Mouse (Mus musculus) gastrocnemius, adult 2 months (tissue): Measurements from ENCODE around the gene Kcnk12. TPM values are rescaled to one million over a fixed set of nuclear protein-coding genes. Genes with fewer than 3 reads are reported as not detected.

Experiments used
- DNase-seq: peaks from one replicate; pipeline ENCODE4 v3.0.0; 2022
- H3K27ac ChIP-seq: fragments of 200-600 bp; 2 replicates; pipeline ENCODE4 v1.8.1; 2022; ENCODE audit warnings: mild to moderate bottlenecking
- H3K4me3 ChIP-seq: fragments of 200-600 bp; 2 replicates; pipeline ENCODE4 v1.8.1; 2022; ENCODE audit warnings: mild to moderate bottlenecking, moderate library complexity
- CTCF ChIP-seq: fragments of 200-600 bp; IDR thresholded peaks from 2 replicates; pipeline ENCODE4 v1.8.1; 2022; ENCODE audit warnings: antibody characterized with exemption, mild to moderate bottlenecking, moderate library complexity
- intact Hi-C: fragments of 180-260 bp; cut with DNase I; formaldehyde crosslinking; loops from one replicate; pipeline ENCODE4 v1.15.1; 2025
- total RNA-seq, 2 experiments: library from RNA; stranded (reverse); gene quantifications; 2 replicates each; pipeline ENCODE4 v1.2.3; 2021

Kcnk12 gene
- total RNA-seq, 2 experiments from 2014 or later = not detected

GRCm38 (mm10) chr17:87795927-87796714 is 1.7 kb downstream of the Kcnk12 start:
- intact Hi-C loops = no loop called here

GRCm38 (mm10) chr17:87794801-87795200 is 3.0 kb downstream of the Kcnk12 start:
- H3K27ac ChIP-seq = no peak overlapping the region
- no peak overlapping the region for H3K4me3 ChIP-seq
- no peak for DNase-seq
- TF ChIP-seq CTCF = no peak
- intact Hi-C loops = no loop called here

More at GRCm38 (mm10) chr17:87795927-87796714, 1.7 kb downstream of the Kcnk12 start:
- no peak overlapping the region for H3K4me3 ChIP-seq
- no peak for DNase-seq
- H3K27ac ChIP-seq = no peak overlapping the region
- TF ChIP-seq CTCF = no peak

GRCm38 (mm10) chr17:87793331-87793730 is 4.5 kb downstream of the Kcnk12 start:
- no peak for DNase-seq
- Histone ChIP-seq H3K4me3 (no peak overlapping the region), H3K27ac (no peak overlapping the region)
- intact Hi-C loops = no loop called here
- TF ChIP-seq CTCF = no peak

- TF ChIP-seq CTCF = no peak
- no peak overlapping the region for H3K4me3 ChIP-seq
- no peak overlapping the region for H3K27ac ChIP-seq
- intact Hi-C loops = no loop called here
- DNase-seq = no peak
These were observed 5.0 kb downstream of the Kcnk12 start for GRCm38 (mm10) chr17:87792623-87793315.

- no peak overlapping the region for H3K27ac ChIP-seq
- TF ChIP-seq CTCF = no peak
- H3K4me3 ChIP-seq = no peak overlapping the region
- no peak for DNase-seq
- intact Hi-C loops = no loop called here
These were observed 6.2 kb downstream of the Kcnk12 start for GRCm38 (mm10) chr17:87791517-87792098.

- no peak overlapping the region for H3K4me3 ChIP-seq
- intact Hi-C loops = no loop called here
- DNase-seq = no peak
- TF ChIP-seq CTCF = no peak
- no peak overlapping the region for H3K27ac ChIP-seq
These were observed 7.1 kb downstream of the Kcnk12 start for GRCm38 (mm10) chr17:87790661-87791060.

GRCm38 (mm10) chr17:87788216-87788615 is 9.6 kb downstream of the Kcnk12 start:
- no peak overlapping the region for H3K4me3 ChIP-seq
- no peak for TF ChIP-seq CTCF
- DNase-seq = no peak
- intact Hi-C loops = no loop called here
- no peak overlapping the region for H3K27ac ChIP-seq

GRCm38 (mm10) chr17:87787711-87788110 is 10.1 kb downstream of the Kcnk12 start:
- H3K27ac ChIP-seq = no peak overlapping the region
- no peak for TF ChIP-seq CTCF
- no peak overlapping the region for H3K4me3 ChIP-seq
- intact Hi-C loops = no loop called here
- DNase-seq = no peak

GRCm38 (mm10) chr17:87785721-87786120 is 12.1 kb downstream of the Kcnk12 start:
- no peak overlapping the region for H3K27ac ChIP-seq
- DNase-seq = no peak
- TF ChIP-seq CTCF = no peak
- intact Hi-C loops = no loop called here
- no peak overlapping the region for H3K4me3 ChIP-seq

- no peak for TF ChIP-seq CTCF
- H3K27ac ChIP-seq = no peak overlapping the region
- intact Hi-C loops = no loop called here
- DNase-seq = no peak
- no peak overlapping the region for H3K4me3 ChIP-seq
These were observed 12.9 kb downstream of the Kcnk12 start for GRCm38 (mm10) chr17:87784911-87785310.

GRCm38 (mm10) chr17:87784141-87784831 is 13.5 kb downstream of the Kcnk12 start:
- intact Hi-C loops = no loop called here
- no peak for TF ChIP-seq CTCF
- DNase-seq = no peak
- Histone ChIP-seq H3K27ac (no peak overlapping the region), H3K4me3 (no peak overlapping the region)

GRCm38 (mm10) chr17:87781244-87781643 is 16.6 kb downstream of the Kcnk12 start:
- Histone ChIP-seq H3K27ac (no peak overlapping the region), H3K4me3 (no peak overlapping the region)
- DNase-seq = no peak
- intact Hi-C loops = no loop called here
- no peak for TF ChIP-seq CTCF

GRCm38 (mm10) chr17:87780164-87780563 is 17.6 kb downstream of the Kcnk12 start:
- Histone ChIP-seq H3K4me3 (no peak overlapping the region), H3K27ac (no peak overlapping the region)
- TF ChIP-seq CTCF = no peak
- no peak for DNase-seq
- intact Hi-C loops = no loop called here
